Mouse (Mus musculus) left cerebral cortex, postnatal 14 days (tissue): ENCODE data around the gene Lurap1l. TPM values are rescaled to one million over a fixed set of nuclear protein-coding genes. Genes with fewer than 3 reads are reported as not detected.

Experiments used
- DNase-seq, 2 experiments: peaks; one replicate each; pipeline ENCODE4 v3.0.0; 2021 to 2022; ENCODE audit warnings: low spot score in 2 of 2, mixed read lengths in 1 of 2
- intact Hi-C: fragments of 180-260 bp; cut with DNase I; formaldehyde crosslinking; loops from one replicate; pipeline ENCODE4 v1.15.1; 2025
- long read RNA-seq, 2 experiments: library from polyadenylated mRNA; stranded (forward); transcript quantifications; one replicate each; pipeline ENCODE4 v2.0.0; 2021
- total RNA-seq, 2 experiments: library from RNA; stranded (reverse); gene quantifications; 2 replicates each; pipeline ENCODE4 v1.2.3; 2021

Lurap1l gene
- total RNA-seq, result 1 to 10 TPM; 6.3 to 7.0 TPM
- long read RNA-seq, experiment 1, transcript Lurap1l-201 (2 exons, 3,066 nt), result major isoform, 23 of 23 reads
- long read RNA-seq, experiment 1, partial matches to known transcripts, result 0 of 23 reads
- long read RNA-seq, experiment 1, other reads (novel, unspliced or antisense), result 0 of 23 reads
- long read RNA-seq, experiment 2, transcript Lurap1l-201 (2 exons, 3,066 nt), result major isoform, 25 of 27 reads
- long read RNA-seq, experiment 2, partial matches to known transcripts, result 0 of 27 reads
- long read RNA-seq, experiment 2, other reads (novel, unspliced or antisense), result 2 of 27 reads

- peak; percentile 15 to 49 for DNase-seq
- intact Hi-C loops, result loop anchor here (5.0 kb wide), 1 partner anchor 37 kb away; no protein-coding TSS in a partner anchor
Measured at GRCm38 (mm10) chr4:80910481-80910870, at the start of gene Lurap1l. Gene Lurap1l, plus strand, starts transcription at chr4:80910646.

GRCm38 (mm10) chr4:80862962-80863361, 47.5 kb upstream of the Lurap1l start:
- intact Hi-C loops, result no loop called here

GRCm38 (mm10) chr4:80863906-80864305, 46.5 kb upstream of the Lurap1l start:
- intact Hi-C loops, result no loop called here
- DNase-seq, result no peak

More at GRCm38 (mm10) chr4:80862962-80863361, 47.5 kb upstream of the Lurap1l start:
- DNase-seq, result no peak

GRCm38 (mm10) chr4:80864511-80864922, 45.9 kb upstream of the Lurap1l start:
- peak; percentile 73 to 82 for DNase-seq
- intact Hi-C loops, result no loop called here

GRCm38 (mm10) chr4:80866065-80866464, 44.4 kb upstream of the Lurap1l start:
- peak; percentile 37 to 53 for DNase-seq
- intact Hi-C loops, result loop anchor here (5.0 kb wide), 2 partner anchors 311 to 386 kb away; no protein-coding TSS in a partner anchor

- no peak for DNase-seq
- intact Hi-C loops, result loop anchor here (5.0 kb wide), 2 partner anchors 308 to 383 kb away; no protein-coding TSS in a partner anchor
Measured at GRCm38 (mm10) chr4:80869598-80869997, 40.8 kb upstream of the Lurap1l start.

GRCm38 (mm10) chr4:80872847-80873644, 37.4 kb upstream of the Lurap1l start:
- DNase-seq, result peak; percentile 12 to 30
- intact Hi-C loops, result loop anchor here (5.0 kb wide), 1 partner anchor 239 kb away; no protein-coding TSS in a partner anchor

GRCm38 (mm10) chr4:80874121-80874859, 36.2 kb upstream of the Lurap1l start:
- intact Hi-C loops, result loop anchor here (5.0 kb wide), 1 partner anchor 238 kb away; no protein-coding TSS in a partner anchor
- no peak for DNase-seq

- intact Hi-C loops, result no loop called here
- no peak for DNase-seq
Measured at GRCm38 (mm10) chr4:80875055-80875454, 35.4 kb upstream of the Lurap1l start.

- intact Hi-C loops, result no loop called here
- DNase-seq, result no peak
Measured at GRCm38 (mm10) chr4:80881996-80882599, 28.3 kb upstream of the Lurap1l start.

- DNase-seq, result no peak
- intact Hi-C loops, result no loop called here
Measured at GRCm38 (mm10) chr4:80886631-80887030, 23.8 kb upstream of the Lurap1l start.

GRCm38 (mm10) chr4:80891004-80891403, 19.4 kb upstream of the Lurap1l start:
- intact Hi-C loops, result no loop called here
- DNase-seq, result no peak

- no peak for DNase-seq
- intact Hi-C loops, result no loop called here
Measured at GRCm38 (mm10) chr4:80895278-80895894, 15.1 kb upstream of the Lurap1l start.

GRCm38 (mm10) chr4:80906726-80907125, 3.7 kb upstream of the Lurap1l start:
- intact Hi-C loops, result no loop called here
- no peak for DNase-seq

GRCm38 (mm10) chr4:80907973-80908372, 2.5 kb upstream of the Lurap1l start:
- intact Hi-C loops, result no loop called here
- no peak for DNase-seq

- intact Hi-C loops, result no loop called here
- no peak for DNase-seq
Measured at GRCm38 (mm10) chr4:80908902-80909301, 1.5 kb upstream of the Lurap1l start.

GRCm38 (mm10) chr4:80910871-80911701, 640 bp downstream of the Lurap1l start:
- peak; percentile 39 to 45 for DNase-seq
- intact Hi-C loops, result loop anchor here (5.0 kb wide), 1 partner anchor 36 kb away; no protein-coding TSS in a partner anchor
